Mouse (Mus musculus): ENCODE results near the gene Gm21915.
A peak's percentile ranks its signal among the peaks of the same experiment; 100 is the strongest.

The Gm21915 gene

DNA sequence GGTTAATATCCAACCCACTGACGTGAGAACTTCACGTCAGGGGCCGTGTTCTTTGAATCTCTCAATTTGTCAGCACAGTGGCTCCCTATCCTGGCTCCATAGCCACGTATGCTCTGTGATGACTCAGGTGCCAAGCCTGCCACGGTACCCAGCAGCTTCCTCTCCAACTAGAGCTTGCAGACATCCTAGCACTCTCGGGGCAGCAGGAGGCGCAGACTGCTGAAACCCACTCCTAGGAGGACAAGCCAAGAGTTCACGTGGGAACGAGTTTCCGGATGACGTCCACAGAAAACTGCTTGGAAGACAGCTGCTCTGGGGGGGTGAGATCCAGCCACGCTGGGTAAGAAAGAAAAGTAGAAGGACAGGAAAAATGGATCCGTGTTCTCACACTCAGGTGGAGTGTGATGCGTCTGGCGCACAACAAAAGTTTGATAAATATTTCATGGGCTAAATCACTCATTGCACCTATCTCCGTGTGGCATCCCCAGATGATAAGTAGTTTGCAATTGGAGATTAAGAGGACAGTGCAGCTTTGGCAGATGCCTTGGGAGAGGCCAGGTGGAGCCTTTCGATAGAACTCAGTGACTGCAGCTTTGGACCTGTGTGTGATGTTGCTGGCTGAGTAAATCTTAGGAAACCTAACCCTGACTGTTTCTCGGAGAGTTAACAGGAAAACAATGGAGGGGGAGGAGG lies 46.9 kb downstream of the Gm21915 start:
- DNase-seq (ENCODE audit: low read depth, low spot score), result peak; percentile 26

- DNase-seq (ENCODE audit: low read depth, low spot score), result peak; percentile 34
Measured at GRCm38 (mm10) chr9:40717875-40718185, 47.4 kb downstream of the Gm21915 start.

Measured in skeletal muscle tissue, adult 2 months (tissue).